Mouse (Mus musculus) liver, embryonic 16.5 days (tissue): ENCODE measurements around the gene Terb1. TPM values are rescaled to one million over a fixed set of nuclear protein-coding genes. Genes with fewer than 3 reads are reported as not detected.
A peak's percentile ranks its signal among the peaks of the same experiment; 100 is the strongest.

Source experiments
- ATAC-seq: fragments of 200-750 bp; cut with Nextera tagmentation; 2 replicates; pipeline ENCODE4 v1.8.0; 2017; ENCODE audit warnings: low read depth, mild to moderate bottlenecking, moderate number of reproducible peaks, moderate library complexity
- H3K27ac ChIP-seq: fragments of 300-500 bp; sonication (generic); 2 replicates; pipeline ENCODE4 v1.5.1; 2014; ENCODE audit warnings: mild to moderate bottlenecking, low read length
- H3K27me3 ChIP-seq: fragments of 300-500 bp; sonication (generic); 2 replicates; pipeline ENCODE4 v1.6.1; 2014; ENCODE audit warnings: low read depth, low read length, mixed read lengths; ENCODE audit not compliant: control insufficient read depth, insufficient read depth
- H3K36me3 ChIP-seq: fragments of 300-500 bp; sonication (generic); 2 replicates; pipeline ENCODE4 v1.6.1; 2014; ENCODE audit warnings: mild to moderate bottlenecking; ENCODE audit not compliant: control insufficient read depth, insufficient read depth
- H3K4me1 ChIP-seq: fragments of 300-500 bp; sonication (generic); 2 replicates; pipeline ENCODE4 v1.6.1; 2014; ENCODE audit warnings: low read depth, low read length, mixed read lengths; ENCODE audit not compliant: control insufficient read depth
- H3K4me2 ChIP-seq: fragments of 300-500 bp; sonication (generic); 2 replicates; pipeline ENCODE4 v1.6.1; 2014; ENCODE audit warnings: low read depth, low read length, mixed read lengths
- H3K4me3 ChIP-seq: fragments of 300-500 bp; sonication (generic); 2 replicates; pipeline ENCODE4 v1.5.1; 2014; ENCODE audit warnings: low read depth, mild to moderate bottlenecking, low read length
- H3K9ac ChIP-seq: fragments of 300-500 bp; sonication (generic); 2 replicates; pipeline ENCODE4 v1.6.1; 2014; ENCODE audit warnings: low read depth, low read length
- H3K9me3 ChIP-seq: fragments of 300-500 bp; sonication (generic); replicated peaks from 2 replicates; pipeline ENCODE4 v1.6.1; 2016; ENCODE audit warnings: low read length; ENCODE audit not compliant: control insufficient read depth
- WGBS: fragments of 180-500 bp; shearing (Covaris S2); extraction: QIAGEN DNeasy Blood & Tissue Kit; methylation state at CpG from one replicate; pipeline ENCODE4 v1.1.7; 2014; ENCODE audit not compliant: insufficient replicate concordance; 5-methylcytosine and 5-hydroxymethylcytosine counted together
- polyA plus RNA-seq: library from polyadenylated mRNA; unstranded; fragments of >200 nt; fragmentation: Nextera tagmentation; extraction: Ambion mirVana; gene quantifications from 2 replicates; pipeline ENCODE4 v1.2.1, GENCODE M21; 2015

The Terb1 gene
- polyA plus RNA-seq, 1 experiment from 2014 or later, result 0.08 TPM

GRCm38 (mm10) chr8:104510134-104510533 is 424 bp upstream of the Terb1 start:
- no peak for ATAC-seq
- Histone ChIP-seq H3K4me3 (no peak overlapping the region), H3K27me3 (no peaks in the 10 kb centered on the region), H3K9ac (no peak overlapping the region), H3K27ac (no peak overlapping the region), H3K4me1 (peaks cover 5% of the 10 kb centered on the region), H3K9me3 (no peaks in the 10 kb centered on the region), H3K36me3 (no peaks in the 10 kb centered on the region), H3K4me2 (no peak overlapping the region)
- WGBS, result 74% methylated on average over 3 of the region's 3 CpGs

- Histone ChIP-seq H3K27me3 (no peaks in the 10 kb centered on the region), H3K27ac (no peak overlapping the region), H3K36me3 (no peaks in the 10 kb centered on the region), H3K9me3 (no peaks in the 10 kb centered on the region), H3K9ac (no peak overlapping the region), H3K4me3 (no peak overlapping the region), H3K4me2 (no peak overlapping the region), H3K4me1 (no peaks in the 10 kb centered on the region)
- WGBS, result 25% methylated on average over 1 of the region's 1 CpGs
- ATAC-seq, result no peak
Observed at GRCm38 (mm10) chr8:104479091-104479490, 30.6 kb downstream of the Terb1 start.

- Histone ChIP-seq H3K4me3 (no peak overlapping the region), H3K9ac (no peak overlapping the region), H3K4me2 (no peak overlapping the region), H3K27me3 (no peaks in the 10 kb centered on the region), H3K36me3 (no peaks in the 10 kb centered on the region), H3K4me1 (no peaks in the 10 kb centered on the region), H3K9me3 (no peaks in the 10 kb centered on the region), H3K27ac (no peak overlapping the region)
- WGBS, result 54% methylated on average over 3 of the region's 3 CpGs
- 0 out of 2 replicates have a peak, but pooled peaks have one; percentile 32 for ATAC-seq
Observed at GRCm38 (mm10) chr8:104472465-104472864, 37.2 kb downstream of the Terb1 start.

- H3K4me2 ChIP-seq, result no peak overlapping the region
- H3K4me3 ChIP-seq, result no peak overlapping the region
- H3K9ac ChIP-seq, result no peak overlapping the region
- H3K9me3 ChIP-seq, result no peaks in the 10 kb centered on the region
- H3K36me3 ChIP-seq, result no peaks in the 10 kb centered on the region
- WGBS, result 29% methylated on average over 2 of the region's 2 CpGs
- H3K4me1 ChIP-seq, result no peaks in the 10 kb centered on the region
- H3K27me3 ChIP-seq, result no peaks in the 10 kb centered on the region
- no peak for ATAC-seq
- no peak overlapping the region for H3K27ac ChIP-seq
Observed at GRCm38 (mm10) chr8:104467463-104467862, 42.2 kb downstream of the Terb1 start.

- WGBS, result 48% methylated on average over 3 of the region's 3 CpGs
- H3K9me3 ChIP-seq, result no peaks in the 10 kb centered on the region
- H3K4me1 ChIP-seq, result no peaks in the 10 kb centered on the region; the same call in 1 of the 2 replicates
- H3K4me3 ChIP-seq, result no peak overlapping the region
- no peak for ATAC-seq
- no peak overlapping the region for H3K27ac ChIP-seq
- no peaks in the 10 kb centered on the region for H3K27me3 ChIP-seq
- H3K4me2 ChIP-seq, result no peak overlapping the region
- no peak overlapping the region for H3K9ac ChIP-seq
- H3K36me3 ChIP-seq, result no peaks in the 10 kb centered on the region
Observed at GRCm38 (mm10) chr8:104452177-104452576, 57.5 kb downstream of the Terb1 start.

GRCm38 (mm10) chr8:104448796-104449195 is 60.9 kb downstream of the Terb1 start:
- 54% methylated on average over 3 of the region's 3 CpGs for WGBS
- Histone ChIP-seq H3K4me2 (no peak overlapping the region), H3K27ac (no peak overlapping the region), H3K9me3 (no peaks in the 10 kb centered on the region), H3K9ac (no peak overlapping the region), H3K4me3 (no peak overlapping the region), H3K36me3 (no peaks in the 10 kb centered on the region), H3K27me3 (no peaks in the 10 kb centered on the region), H3K4me1 (no peaks in the 10 kb centered on the region; the same call in 1 of the 2 replicates)
- ATAC-seq, result no peak

GRCm38 (mm10) chr8:104446016-104446415 is 63.7 kb downstream of the Terb1 start:
- no peaks in the 10 kb centered on the region for H3K9me3 ChIP-seq
- no peaks in the 10 kb centered on the region for H3K36me3 ChIP-seq
- no peak for ATAC-seq
- 61% methylated on average over 3 of the region's 3 CpGs for WGBS
- peaks cover 9% of the 10 kb centered on the region for H3K4me1 ChIP-seq
- H3K27ac ChIP-seq, result no peak overlapping the region
- H3K27me3 ChIP-seq, result no peaks in the 10 kb centered on the region
- no peak overlapping the region for H3K4me3 ChIP-seq
- H3K4me2 ChIP-seq, result no peak overlapping the region
- H3K9ac ChIP-seq, result no peak overlapping the region

- Histone ChIP-seq H3K4me3 (no peak overlapping the region), H3K27me3 (no peaks in the 10 kb centered on the region), H3K36me3 (no peaks in the 10 kb centered on the region; the same call in 1 of the 2 replicates), H3K27ac (no peak overlapping the region), H3K9me3 (no peaks in the 10 kb centered on the region), H3K4me1 (peaks cover 9% of the 10 kb centered on the region), H3K9ac (no peak overlapping the region), H3K4me2 (no peak overlapping the region)
- ATAC-seq, result no peak
- 49% methylated on average over 6 of the region's 6 CpGs for WGBS
Observed at GRCm38 (mm10) chr8:104445248-104445647, 64.5 kb downstream of the Terb1 start.

GRCm38 (mm10) chr8:104443125-104443679 is 66.5 kb downstream of the Terb1 start:
- peak overlapping the region; percentile 81 for H3K4me2 ChIP-seq
- H3K27ac ChIP-seq, result no peak overlapping the region; the same call in 1 of the 2 replicates
- ATAC-seq, result no peak
- peak overlapping the region; percentile 93 for H3K4me3 ChIP-seq
- H3K4me1 ChIP-seq, result peaks cover 9% of the 10 kb centered on the region
- no peaks in the 10 kb centered on the region for H3K27me3 ChIP-seq
- WGBS, result 58% methylated on average over 7 of the region's 7 CpGs
- H3K9me3 ChIP-seq, result no peaks in the 10 kb centered on the region
- no peak overlapping the region for H3K9ac ChIP-seq
- H3K36me3 ChIP-seq, result peaks cover 10% of the 10 kb centered on the region
